Mouse (Mus musculus) adrenal gland, adult 10 weeks (tissue): Measurements from ENCODE around the gene Gm2030. TPM values are rescaled to one million over a fixed set of nuclear protein-coding genes. Genes with fewer than 3 reads are reported as not detected.

Source experiments
- polyA plus RNA-seq: library from polyadenylated mRNA; stranded (reverse); fragments of 350-450 nt; fragmentation: Illumina TruSeq; extraction: RNeasy Lipid Tissue Mini Kit (QIAGEN cat#74804); gene quantifications from one replicate; pipeline ENCODE4 v1.2.3, GENCODE M21; 2014; ENCODE audit warnings: low read depth, low replicate concordance

Gm2030 gene
- not detected for polyA plus RNA-seq

GRCm38 (mm10) chrX:26309944-26310343 is at the start of gene Gm2030:
Gm2030 (minus strand) TSS chrX:26310044.

Other genes starting within 250 kb of the Gm2030 start
- gene Gm2012, start 78.7 kb downstream of the Gm2030 start, polyA plus RNA-seq = not detected
- gene Slx, start 235.5 kb upstream of the Gm2030 start, polyA plus RNA-seq = not detected